Mouse (Mus musculus): ENCODE measurements around the gene Adcy2. TPM values are rescaled to one million over a fixed set of nuclear protein-coding genes. Genes with fewer than 3 reads are reported as not detected.

Adcy2 gene
- polyA plus RNA-seq, 1 experiment = 98.5 TPM

GRCm38 (mm10) chr13:68764614-68765013, 234.7 kb downstream of the Adcy2 start:
- TF ChIP-seq CTCF (IDR thresholded peaks at IDR 0.05; ENCODE audit: extremely low read depth, insufficient read depth, low read length) = no peak
- no peak for TF ChIP-seq POLR2A (IDR thresholded peaks at IDR 0.05; ENCODE audit: extremely low read depth, insufficient read depth, low read length)
- Histone ChIP-seq H3K4me1 (ENCODE audit: control insufficient read depth, insufficient read depth, low read length) (peaks cover under 1% of the 10 kb centered on the region; the same call in 1 of the 2 replicates), H3K4me3 (ENCODE audit: insufficient read depth, low read length) (no peak overlapping the region), H3K27ac (ENCODE audit: insufficient read depth, low read length) (no peak overlapping the region)

- H3K27ac ChIP-seq (ENCODE audit: insufficient read depth, low read length) = no peak overlapping the region
- TF ChIP-seq POLR2A (IDR thresholded peaks at IDR 0.05; ENCODE audit: extremely low read depth, insufficient read depth, low read length) = no peak
- TF ChIP-seq CTCF (IDR thresholded peaks at IDR 0.05; ENCODE audit: extremely low read depth, insufficient read depth, low read length) = no peak
- H3K4me3 ChIP-seq (ENCODE audit: insufficient read depth, low read length) = no peak overlapping the region
- no peaks in the 10 kb centered on the region for H3K4me1 ChIP-seq (ENCODE audit: control insufficient read depth, insufficient read depth, low read length)
Measured at GRCm38 (mm10) chr13:68749801-68750200, 249.5 kb downstream of the Adcy2 start.

- no peaks in the 10 kb centered on the region for H3K4me1 ChIP-seq (ENCODE audit: control insufficient read depth, insufficient read depth, low read length)
- H3K27ac ChIP-seq (ENCODE audit: insufficient read depth, low read length) = no peak overlapping the region
- H3K4me3 ChIP-seq (ENCODE audit: insufficient read depth, low read length) = no peak overlapping the region
- TF ChIP-seq POLR2A (IDR thresholded peaks at IDR 0.05; ENCODE audit: extremely low read depth, insufficient read depth, low read length) = no peak
- no peak for TF ChIP-seq CTCF (IDR thresholded peaks at IDR 0.05; ENCODE audit: extremely low read depth, insufficient read depth, low read length)
Measured at GRCm38 (mm10) chr13:68749370-68749769, 250.0 kb downstream of the Adcy2 start.

GRCm38 (mm10) chr13:68745426-68745825, 253.9 kb downstream of the Adcy2 start:
- H3K4me3 ChIP-seq (ENCODE audit: insufficient read depth, low read length) = no peak overlapping the region
- no peaks in the 10 kb centered on the region for H3K4me1 ChIP-seq (ENCODE audit: control insufficient read depth, insufficient read depth, low read length)
- no peak overlapping the region for H3K27ac ChIP-seq (ENCODE audit: insufficient read depth, low read length)
- no peak for TF ChIP-seq CTCF (IDR thresholded peaks at IDR 0.05; ENCODE audit: extremely low read depth, insufficient read depth, low read length)
- TF ChIP-seq POLR2A (IDR thresholded peaks at IDR 0.05; ENCODE audit: extremely low read depth, insufficient read depth, low read length) = no peak

GRCm38 (mm10) chr13:68712661-68713060, 286.7 kb downstream of the Adcy2 start:
- no peak for TF ChIP-seq POLR2A (IDR thresholded peaks at IDR 0.05; ENCODE audit: extremely low read depth, insufficient read depth, low read length)
- no peak for TF ChIP-seq CTCF (IDR thresholded peaks at IDR 0.05; ENCODE audit: extremely low read depth, insufficient read depth, low read length)
- no peak overlapping the region for H3K27ac ChIP-seq (ENCODE audit: insufficient read depth, low read length)
- peaks cover 2% of the 10 kb centered on the region; the same call in 1 of the 2 replicates for H3K4me1 ChIP-seq (ENCODE audit: control insufficient read depth, insufficient read depth, low read length)
- no peak overlapping the region for H3K4me3 ChIP-seq (ENCODE audit: insufficient read depth, low read length)

GRCm38 (mm10) chr13:68707296-68707747, 292.0 kb downstream of the Adcy2 start:
- Histone ChIP-seq H3K4me3 (ENCODE audit: insufficient read depth, low read length) (no peak overlapping the region), H3K4me1 (ENCODE audit: control insufficient read depth, insufficient read depth, low read length) (peaks cover 2% of the 10 kb centered on the region; the same call in 1 of the 2 replicates), H3K27ac (ENCODE audit: insufficient read depth, low read length) (no peak overlapping the region)
- TF ChIP-seq POLR2A (IDR thresholded peaks at IDR 0.05; ENCODE audit: extremely low read depth, insufficient read depth, low read length) = no peak
- no peak for TF ChIP-seq CTCF (IDR thresholded peaks at IDR 0.05; ENCODE audit: extremely low read depth, insufficient read depth, low read length)

GRCm38 (mm10) chr13:68684919-68685318, 314.4 kb downstream of the Adcy2 start:
- no peak overlapping the region for H3K27ac ChIP-seq (ENCODE audit: insufficient read depth, low read length)
- TF ChIP-seq POLR2A (IDR thresholded peaks at IDR 0.05; ENCODE audit: extremely low read depth, insufficient read depth, low read length) (no peak), CTCF (IDR thresholded peaks at IDR 0.05; ENCODE audit: extremely low read depth, insufficient read depth, low read length) (no peak)
- H3K4me1 ChIP-seq (ENCODE audit: control insufficient read depth, insufficient read depth, low read length) = no peaks in the 10 kb centered on the region
- H3K4me3 ChIP-seq (ENCODE audit: insufficient read depth, low read length) = no peak overlapping the region

GRCm38 (mm10) chr13:68680429-68680828, 318.9 kb downstream of the Adcy2 start:
- no peak overlapping the region for H3K27ac ChIP-seq (ENCODE audit: insufficient read depth, low read length)
- no peak for TF ChIP-seq POLR2A (IDR thresholded peaks at IDR 0.05; ENCODE audit: extremely low read depth, insufficient read depth, low read length)
- no peak for TF ChIP-seq CTCF (IDR thresholded peaks at IDR 0.05; ENCODE audit: extremely low read depth, insufficient read depth, low read length)
- no peaks in the 10 kb centered on the region for H3K4me1 ChIP-seq (ENCODE audit: control insufficient read depth, insufficient read depth, low read length)
- H3K4me3 ChIP-seq (ENCODE audit: insufficient read depth, low read length) = no peak overlapping the region

- no peak for TF ChIP-seq POLR2A (IDR thresholded peaks at IDR 0.05; ENCODE audit: extremely low read depth, insufficient read depth, low read length)
- no peak for TF ChIP-seq CTCF (IDR thresholded peaks at IDR 0.05; ENCODE audit: extremely low read depth, insufficient read depth, low read length)
- H3K4me1 ChIP-seq (ENCODE audit: control insufficient read depth, insufficient read depth, low read length) = no peaks in the 10 kb centered on the region
- no peak overlapping the region for H3K4me3 ChIP-seq (ENCODE audit: insufficient read depth, low read length)
- no peak overlapping the region for H3K27ac ChIP-seq (ENCODE audit: insufficient read depth, low read length)
Measured at GRCm38 (mm10) chr13:68642786-68643185, 356.6 kb downstream of the Adcy2 start.

GRCm38 (mm10) chr13:68627041-68627440, 372.3 kb downstream of the Adcy2 start:
- Histone ChIP-seq H3K4me3 (ENCODE audit: insufficient read depth, low read length) (no peak overlapping the region), H3K27ac (ENCODE audit: insufficient read depth, low read length) (no peak overlapping the region), H3K4me1 (ENCODE audit: control insufficient read depth, insufficient read depth, low read length) (no peaks in the 10 kb centered on the region; the same call in 1 of the 2 replicates)
- TF ChIP-seq POLR2A (IDR thresholded peaks at IDR 0.05; ENCODE audit: extremely low read depth, insufficient read depth, low read length) = no peak
- no peak for TF ChIP-seq CTCF (IDR thresholded peaks at IDR 0.05; ENCODE audit: extremely low read depth, insufficient read depth, low read length)

Data from cortical plate, adult 2 months (tissue).